Mouse (Mus musculus): ENCODE results near the gene Plekhg5. TPM values are rescaled to one million over a fixed set of nuclear protein-coding genes. Genes with fewer than 3 reads are reported as not detected.

Gene Plekhg5
- polyA plus RNA-seq, 1 experiment, result 12.7 TPM

DNA sequence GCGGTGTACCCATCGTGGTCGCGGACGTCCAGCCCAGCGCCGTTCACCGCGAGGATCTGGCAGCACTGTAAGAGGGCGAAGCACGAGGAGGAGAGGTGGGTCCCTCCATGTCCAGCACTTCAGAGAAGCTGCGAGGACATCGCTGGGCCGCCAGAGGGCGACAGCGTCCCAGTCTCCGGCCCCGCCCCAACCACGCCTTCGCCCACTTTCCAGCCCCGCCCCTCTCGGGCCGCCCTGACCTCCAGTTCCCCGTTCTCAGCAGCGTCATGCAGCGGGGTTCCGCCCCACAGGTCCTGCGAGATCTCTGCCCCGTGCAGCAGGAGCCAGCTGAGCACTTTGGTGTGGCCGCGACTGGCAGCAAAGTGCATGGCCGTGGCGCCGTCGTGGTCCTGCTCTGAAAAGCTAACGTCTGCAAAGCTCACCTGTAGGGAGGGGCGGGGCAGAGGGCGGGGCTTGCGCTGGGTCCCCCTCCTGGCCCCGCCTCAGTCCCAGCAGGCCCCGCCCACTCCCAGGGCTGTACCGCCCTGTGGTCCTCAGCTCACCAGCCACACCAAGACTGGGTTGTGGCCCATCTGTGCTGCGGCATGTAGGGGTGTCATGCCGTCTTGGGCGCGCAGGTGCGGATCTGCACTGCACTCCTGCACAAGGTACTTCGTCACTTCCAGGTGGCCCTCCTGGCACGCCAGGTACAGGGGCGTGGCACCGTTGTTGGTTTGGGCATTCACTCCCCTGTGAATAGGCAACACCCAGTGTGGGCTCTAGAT, 66.4 kb downstream of the Plekhg5 start:
- WGBS, result 1% methylated on average over 51 of the region's 51 CpGs
- DNase-seq (ENCODE audit: low read depth, low spot score), result no peak

DNA sequence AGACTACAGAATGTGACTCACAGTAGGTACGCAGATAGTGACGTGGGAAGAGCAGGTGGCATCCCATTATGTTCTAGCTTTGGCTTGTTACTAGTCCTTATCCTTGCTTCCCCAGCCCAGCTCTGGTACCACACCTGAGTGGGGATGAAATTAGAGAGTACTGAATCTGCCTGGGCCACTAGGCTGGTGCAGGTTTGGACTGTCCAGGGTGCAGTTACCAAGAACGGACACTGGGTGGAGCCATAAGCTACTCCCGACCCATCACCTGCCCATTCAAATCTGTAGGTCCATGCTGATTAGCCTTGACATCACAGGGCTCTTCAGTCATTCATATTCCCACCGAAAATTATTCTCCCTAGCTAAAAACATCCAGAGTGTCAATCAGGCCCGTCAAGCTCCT, 68.1 kb downstream of the Plekhg5 start:
- no peak for DNase-seq (ENCODE audit: low read depth, low spot score)
- WGBS, result 25% methylated on average over 6 of the region's 6 CpGs

DNA sequence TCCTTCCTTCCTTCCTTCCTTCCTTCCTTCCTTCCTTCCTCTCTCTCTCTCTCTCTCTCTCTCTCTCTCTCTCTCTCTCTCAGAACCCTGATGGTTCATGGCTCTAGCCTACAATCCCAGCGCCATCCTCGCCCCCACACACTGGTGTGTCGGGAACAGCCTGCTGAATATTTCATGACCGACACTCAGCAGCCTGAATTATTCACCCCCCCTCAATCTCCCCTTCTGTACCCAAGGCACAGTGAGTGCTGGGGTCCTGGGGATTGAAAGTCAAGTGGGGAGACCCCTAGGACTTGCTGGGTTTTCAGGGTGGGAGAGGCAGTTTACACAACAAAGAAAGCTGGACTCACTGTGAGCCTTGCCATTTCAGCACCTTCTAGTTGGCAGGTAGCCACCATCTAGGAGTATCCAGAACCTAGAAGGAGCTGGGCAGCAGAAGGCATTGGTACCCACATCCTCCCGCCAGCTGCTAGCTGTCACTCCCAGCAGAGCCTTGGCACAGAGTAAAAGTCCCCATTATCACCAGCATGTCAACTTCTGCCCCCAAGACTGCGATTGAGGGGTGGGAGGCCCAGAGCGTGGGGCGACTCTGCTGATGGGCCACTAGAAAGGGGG, 69.3 kb downstream of the Plekhg5 start:
- DNase-seq (ENCODE audit: low read depth, low spot score), result no peak
- 79% methylated on average over 8 of the region's 8 CpGs for WGBS

DNA sequence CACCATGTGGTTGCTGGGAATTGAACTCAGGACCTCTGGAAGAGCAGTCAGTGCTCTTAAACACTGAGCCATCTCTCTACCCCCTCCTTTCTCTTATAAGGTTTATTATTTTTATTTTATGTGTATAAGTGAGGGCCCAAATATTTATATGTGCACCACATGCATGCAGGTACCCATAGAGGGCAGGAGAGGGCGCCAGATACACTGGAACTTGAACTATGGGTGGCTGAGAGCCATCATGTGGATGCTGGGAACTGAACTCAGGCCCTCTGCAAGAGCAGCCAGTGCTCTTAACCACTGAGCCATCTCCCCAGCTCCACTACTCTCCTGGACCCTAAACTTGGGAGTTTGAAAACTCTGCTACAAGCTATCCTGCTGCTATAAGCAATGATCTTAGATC, 71.3 kb downstream of the Plekhg5 start:
- WGBS, result 46% methylated on average over 1 of the region's 1 CpGs
- no peak for DNase-seq (ENCODE audit: low read depth, low spot score)

DNA sequence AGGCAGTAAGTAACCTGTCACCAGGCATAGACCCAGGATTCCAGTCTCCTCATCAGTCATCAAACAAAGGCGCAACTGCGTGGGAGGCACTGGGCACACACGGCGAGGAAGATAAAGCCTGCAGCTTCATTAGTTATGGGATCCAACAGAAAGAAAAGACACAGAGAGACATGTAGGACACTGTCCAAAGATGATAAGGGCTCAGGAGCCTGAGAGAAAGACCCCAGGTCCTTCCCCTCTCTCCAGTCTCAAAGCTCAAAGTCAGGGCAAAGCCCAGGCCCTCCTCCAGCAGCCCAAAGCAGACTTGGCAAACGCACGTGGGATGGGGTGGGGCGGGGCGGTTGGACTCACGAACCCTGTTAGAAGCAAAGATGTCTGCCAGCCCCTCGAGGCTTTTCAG, 73.2 kb downstream of the Plekhg5 start:
- WGBS, result 28% methylated on average over 10 of the region's 10 CpGs
- DNase-seq (ENCODE audit: low read depth, low spot score), result no peak

DNA sequence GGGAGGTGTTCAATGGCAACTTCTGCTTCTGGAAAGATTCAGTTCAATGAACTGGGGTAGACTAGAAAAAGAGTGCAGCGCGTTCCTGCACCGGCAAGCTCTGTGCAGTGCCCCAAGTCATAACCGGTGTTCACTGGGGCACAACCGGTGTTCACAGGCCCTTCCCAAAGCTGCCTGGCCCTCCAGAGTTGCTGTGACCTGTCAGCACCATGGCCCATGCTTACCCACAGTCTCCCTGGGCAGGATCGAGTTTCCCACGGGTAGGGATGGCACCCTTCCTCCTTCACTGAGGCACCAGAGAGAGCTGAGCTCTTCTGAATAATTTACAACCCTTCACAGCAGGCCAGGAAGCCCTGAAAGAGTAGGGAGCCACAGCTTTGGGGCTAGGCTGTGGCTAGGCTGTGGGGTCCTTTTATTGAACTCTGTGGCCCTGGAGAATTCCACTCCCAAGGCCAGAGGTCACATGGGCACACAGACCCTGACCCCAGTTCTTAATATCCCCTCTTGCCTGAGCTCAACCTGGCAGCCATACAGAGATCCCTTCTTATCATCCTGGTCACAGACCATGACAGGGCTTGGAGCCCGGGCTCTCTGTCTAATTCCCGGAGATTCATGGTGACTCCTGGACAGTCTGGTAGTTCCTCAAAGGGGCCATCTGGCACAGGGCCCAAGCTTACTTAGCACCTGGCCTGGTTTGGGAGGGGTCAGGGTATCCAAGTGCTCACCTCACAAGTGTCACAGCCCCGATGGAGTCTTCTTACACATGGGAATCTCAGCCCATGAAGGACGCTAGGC, 73.9 kb downstream of the Plekhg5 start:
- DNase-seq (ENCODE audit: low read depth, low spot score), result no peak
- 64% methylated on average over 11 of the region's 11 CpGs for WGBS

DNA sequence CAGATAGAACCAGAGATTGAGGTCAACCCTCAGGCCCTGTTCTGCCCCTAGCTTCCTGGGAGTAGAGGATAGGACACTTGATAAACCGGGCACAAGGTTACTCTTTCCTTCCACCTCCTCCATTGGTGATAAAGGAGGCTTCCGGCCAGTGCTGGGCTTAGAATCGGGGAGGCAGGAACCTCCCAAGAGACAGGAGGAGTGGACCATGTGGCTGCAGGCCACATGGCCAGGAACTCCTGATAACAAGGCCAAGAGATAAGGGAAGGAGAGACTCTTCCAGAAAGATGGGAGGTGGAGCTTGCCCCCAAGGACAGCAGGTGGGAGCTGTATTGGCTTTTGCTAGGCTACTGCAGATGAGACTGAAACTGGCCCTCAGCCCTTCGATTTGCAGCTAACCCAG, 78.2 kb downstream of the Plekhg5 start:
- WGBS, result 81% methylated on average over 4 of the region's 4 CpGs
- DNase-seq (ENCODE audit: low read depth, low spot score), result no peak

DNA sequence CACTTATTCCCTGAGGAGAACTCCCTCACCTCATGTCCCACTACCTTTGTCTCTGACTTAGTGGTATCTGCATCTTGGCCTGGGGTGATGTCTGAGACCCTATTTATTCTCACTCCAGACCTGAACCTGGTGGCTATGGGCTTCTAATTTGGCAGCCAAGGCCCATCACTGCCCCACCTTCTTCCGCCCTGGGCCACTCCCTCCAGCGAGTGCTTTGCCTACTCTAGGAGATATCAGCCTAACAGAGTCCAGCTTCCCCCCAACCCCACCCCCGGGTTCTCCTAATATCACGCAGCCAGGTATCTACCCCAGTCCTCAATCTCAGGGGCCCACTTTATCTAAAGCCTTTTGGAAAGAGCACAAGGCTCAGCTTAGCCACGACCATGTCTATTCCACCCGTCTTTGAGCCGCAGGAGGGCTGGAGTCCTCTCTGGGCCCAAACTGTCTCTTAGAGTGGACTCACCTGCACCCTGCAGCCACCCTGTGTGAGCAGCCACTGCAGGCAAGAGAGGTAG, 79.2 kb downstream of the Plekhg5 start:
- WGBS, result 38% methylated on average over 7 of the region's 7 CpGs
- DNase-seq (ENCODE audit: low read depth, low spot score), result no peak

DNA sequence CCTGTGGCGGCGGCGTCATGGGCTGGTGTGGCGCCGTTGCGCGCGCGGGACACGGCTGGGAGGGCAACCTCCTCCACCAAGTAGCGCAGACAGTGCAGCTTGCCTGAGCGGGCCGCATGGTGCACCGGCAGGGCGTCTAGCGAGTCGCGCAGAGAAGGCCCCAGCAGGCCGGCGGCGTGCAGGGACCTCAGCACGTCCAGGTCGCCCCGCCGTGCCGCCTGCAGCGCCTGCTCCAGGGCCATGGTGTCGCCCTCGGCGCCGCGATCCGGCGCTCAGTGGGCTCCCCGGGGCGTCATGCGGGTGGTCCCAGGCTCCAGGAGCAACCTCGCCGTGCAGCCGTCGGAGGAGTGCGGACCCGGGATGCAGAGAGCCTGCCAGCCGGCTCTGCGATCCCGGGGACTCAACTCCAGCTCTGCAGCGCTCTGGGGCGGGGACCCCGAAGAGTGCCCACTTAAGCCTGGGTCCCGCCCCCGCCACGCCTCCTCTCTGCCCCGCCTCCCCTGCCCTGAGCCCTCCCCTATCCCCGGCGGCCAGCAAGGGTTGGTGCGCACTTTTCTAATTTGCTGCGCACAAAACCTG, 79.8 kb downstream of the Plekhg5 start, which contains the start of gene Espn:
Gene Espn, minus strand, starts transcription at position 406 of the 579 bp plus-strand sequence.
- WGBS, result 4% methylated on average over 57 of the region's 57 CpGs
- DNase-seq (ENCODE audit: low read depth, low spot score), result no peak

DNA sequence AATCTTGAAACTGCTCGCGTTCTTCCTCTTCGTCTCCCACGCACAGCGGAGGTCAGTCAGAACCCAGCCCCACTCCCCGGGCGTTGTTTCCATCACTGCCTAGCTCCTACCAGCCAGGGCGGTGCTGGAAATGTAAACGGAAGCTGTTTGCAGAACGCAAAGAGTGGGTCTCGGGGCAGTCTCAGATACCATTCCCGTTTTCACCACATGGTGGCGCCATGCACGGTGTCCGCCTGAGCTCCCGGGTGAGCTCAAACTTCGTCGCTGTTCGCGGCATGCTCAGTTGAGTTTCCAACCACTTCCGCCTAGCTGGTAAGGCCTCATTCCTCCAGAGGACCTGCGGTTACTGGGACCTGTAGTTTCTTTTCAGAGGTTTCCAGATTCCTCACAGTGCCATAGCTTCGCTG, 81.5 kb downstream of the Plekhg5 start:
- no peak for DNase-seq (ENCODE audit: low read depth, low spot score)
- WGBS, result 1% methylated on average over 23 of the region's 23 CpGs

DNA sequence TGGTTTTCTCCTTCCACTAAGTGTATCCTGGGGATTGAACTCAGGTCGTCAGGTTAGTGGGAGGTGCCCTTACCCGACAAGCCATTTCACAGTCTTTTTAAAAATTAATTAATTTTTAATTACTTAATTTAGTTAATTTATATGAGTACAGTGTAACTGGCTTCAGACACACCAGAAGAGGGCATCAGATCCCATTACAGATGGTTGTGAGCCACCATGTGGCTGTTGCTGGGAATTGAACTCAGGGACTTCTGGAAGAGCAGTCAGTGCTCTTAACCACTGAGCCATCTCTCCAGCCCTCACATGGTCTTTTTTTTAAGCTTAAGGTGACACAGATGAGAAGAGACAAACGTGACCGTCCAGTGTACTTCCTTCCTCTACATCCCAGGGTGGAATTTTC, 82.7 kb downstream of the Plekhg5 start:
- 66% methylated on average over 4 of the region's 4 CpGs for WGBS
- no peak for DNase-seq (ENCODE audit: low read depth, low spot score)

DNA sequence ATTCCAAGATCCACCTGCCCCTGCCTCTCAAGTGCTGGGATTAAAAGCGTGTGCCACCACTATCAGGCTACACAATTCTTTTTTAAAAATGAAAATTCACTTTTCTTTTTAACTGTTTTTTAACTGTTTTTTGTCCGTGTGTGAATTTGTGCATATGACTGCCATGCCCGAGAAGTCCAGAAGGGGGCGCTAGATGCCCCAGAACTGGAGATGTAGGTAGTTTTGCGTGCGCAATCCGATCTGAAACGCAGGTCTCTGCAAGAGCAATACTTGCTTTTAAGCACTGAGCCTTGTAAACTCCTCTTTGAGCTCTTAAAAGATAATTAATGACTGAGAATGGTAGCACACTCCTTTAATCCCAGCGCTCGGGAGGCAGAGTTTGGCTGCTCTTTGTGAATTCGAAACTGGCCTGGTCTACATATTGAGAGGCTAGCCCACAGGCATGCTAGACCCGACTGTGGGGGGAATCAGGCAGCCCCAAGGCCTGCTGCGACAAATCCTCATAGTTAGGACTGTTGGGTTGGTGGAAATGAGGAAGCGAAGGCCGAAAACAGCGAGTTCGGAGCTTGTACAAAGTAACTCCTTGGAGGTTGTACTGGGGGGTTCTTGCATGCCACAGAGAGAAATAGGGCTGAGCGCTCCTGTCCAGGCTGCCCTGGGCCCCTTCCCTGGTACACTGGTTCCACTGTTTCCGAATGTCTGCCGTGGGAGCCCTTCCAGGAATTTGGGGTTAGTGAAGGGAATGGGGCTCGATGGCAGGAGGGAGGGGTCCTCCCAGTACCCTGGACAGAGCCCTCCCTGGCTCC, 85.7 kb downstream of the Plekhg5 start:
- no peak for DNase-seq (ENCODE audit: low read depth, low spot score)
- WGBS, result 11% methylated on average over 21 of the region's 21 CpGs

DNA sequence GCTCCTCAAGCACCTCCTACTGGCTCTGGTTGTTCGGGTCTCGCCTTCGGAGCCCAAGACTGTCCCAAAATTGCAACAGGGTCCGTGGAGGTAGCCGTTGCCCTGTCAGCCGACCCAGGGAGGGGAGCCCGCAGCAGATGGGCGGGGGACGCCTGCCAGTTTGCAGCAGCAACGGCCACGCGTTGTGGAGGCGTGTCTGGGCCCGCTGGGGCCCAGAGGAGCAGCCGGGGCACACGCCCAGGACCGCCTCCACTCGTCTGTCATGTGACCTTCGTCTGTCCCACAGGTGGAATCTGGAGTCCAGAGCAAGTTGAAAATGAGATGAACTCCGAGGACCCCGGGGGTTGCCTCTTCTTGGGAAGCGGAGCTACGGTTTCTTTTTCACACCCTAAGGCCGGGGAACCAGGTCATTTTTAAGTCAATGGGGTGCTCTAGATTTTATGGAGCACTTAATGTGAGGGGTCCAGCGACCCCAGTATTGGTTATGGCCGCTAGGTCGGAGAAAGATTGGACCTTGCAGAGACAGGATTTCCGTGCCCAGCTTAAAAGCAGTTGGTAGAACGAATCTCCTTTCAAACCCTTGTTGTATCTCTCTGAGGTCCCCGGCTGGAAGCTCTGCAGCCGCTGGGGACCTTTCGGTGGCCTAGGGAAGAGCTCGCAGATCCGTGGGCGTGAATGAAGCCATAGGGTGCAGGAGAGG, 86.4 kb downstream of the Plekhg5 start, which contains the start of gene Hes2:
Gene Hes2, plus strand, starts transcription at position 283 of the 700 bp plus-strand sequence.
- 2% methylated on average over 35 of the region's 35 CpGs for WGBS
- no peak for DNase-seq (ENCODE audit: low read depth, low spot score)

DNA sequence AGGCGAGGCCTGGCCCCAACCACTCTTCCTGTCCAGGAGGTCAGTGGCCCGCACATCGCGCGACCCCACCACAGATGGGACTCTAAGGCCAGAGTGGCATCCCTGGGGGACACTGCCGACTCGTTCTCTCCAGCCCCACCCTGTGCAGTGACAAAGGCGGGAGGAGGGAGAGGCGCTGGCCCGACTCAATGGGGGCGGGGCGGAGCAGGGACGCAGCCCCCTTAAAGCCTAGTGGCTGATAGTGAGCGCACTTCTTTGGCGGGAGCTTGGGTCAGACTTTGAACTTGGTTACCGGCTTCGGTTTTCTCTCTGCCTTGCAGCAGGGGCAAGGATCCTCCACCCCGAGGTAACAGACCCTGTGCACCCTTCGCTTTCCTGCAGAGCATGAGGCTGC, 87.0 kb downstream of the Plekhg5 start:
- no peak for DNase-seq (ENCODE audit: low read depth, low spot score)
- WGBS, result 2% methylated on average over 19 of the region's 19 CpGs

DNA sequence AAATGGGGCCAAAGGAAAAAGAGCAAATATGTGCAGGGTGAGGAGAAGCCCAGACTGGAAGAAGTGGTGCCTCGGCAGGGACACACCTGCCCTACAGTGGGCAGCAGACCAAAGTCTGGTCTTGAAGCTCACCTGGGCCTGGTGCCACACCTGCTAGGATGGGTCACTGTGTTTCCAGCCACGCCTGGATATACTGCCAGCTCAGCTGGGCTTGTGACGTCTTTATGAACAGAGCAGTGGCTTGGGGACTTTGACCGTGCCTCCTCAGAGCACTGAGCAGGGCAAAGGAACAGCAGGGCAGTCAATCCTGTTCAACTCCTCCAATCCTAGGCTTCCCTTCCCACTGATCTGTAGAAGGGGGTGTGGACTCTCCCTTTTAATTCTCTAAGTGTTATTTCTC, 88.5 kb downstream of the Plekhg5 start:
- WGBS, result 21% methylated on average over 4 of the region's 4 CpGs
- no peak for DNase-seq (ENCODE audit: low read depth, low spot score)

DNA sequence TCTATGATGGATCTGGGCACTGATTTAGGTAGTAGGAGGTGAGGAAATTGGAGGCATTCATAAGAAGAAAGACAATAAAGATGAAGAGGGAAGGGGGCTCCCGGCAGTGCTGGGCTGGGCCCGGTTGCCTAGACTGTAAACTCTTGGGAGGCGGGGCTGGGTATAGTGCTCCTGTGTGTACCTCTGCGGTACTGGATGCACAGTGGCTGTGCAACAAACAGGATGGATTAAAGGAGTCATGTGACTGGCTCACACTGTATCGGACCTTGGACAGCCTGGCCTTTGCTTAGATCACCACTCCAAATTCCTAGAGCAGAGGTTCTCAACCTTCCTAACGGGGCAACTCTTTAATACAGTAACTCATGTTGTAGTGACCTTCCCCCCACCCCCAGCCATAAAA, 89.3 kb downstream of the Plekhg5 start:
- DNase-seq (ENCODE audit: low read depth, low spot score), result no peak
- 37% methylated on average over 6 of the region's 6 CpGs for WGBS

DNA sequence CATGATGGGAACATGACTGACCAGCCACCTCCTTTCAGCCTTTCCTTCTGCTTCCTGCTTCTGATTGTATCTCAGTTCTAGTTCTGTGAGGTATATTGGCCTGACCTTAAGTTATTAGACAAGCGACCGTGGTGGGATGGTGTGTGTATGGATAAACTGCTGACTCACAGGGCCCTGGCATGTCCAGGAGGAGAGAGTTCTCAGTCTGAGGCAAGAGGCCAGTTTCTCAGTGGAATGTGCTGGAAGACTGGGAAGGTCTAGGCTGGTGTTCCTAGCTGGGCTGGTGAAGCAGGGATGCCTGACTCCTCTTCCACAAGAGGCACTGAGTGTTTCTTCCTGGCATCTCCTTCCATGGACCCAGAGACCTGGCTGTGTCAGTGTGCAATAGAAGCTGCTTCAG, 90.5 kb downstream of the Plekhg5 start:
- WGBS, result 18% methylated on average over 2 of the region's 2 CpGs
- DNase-seq (ENCODE audit: low read depth, low spot score), result no peak
